Mouse (Mus musculus) intestine, postnatal 0 days (tissue): ENCODE data around the gene Eif4g1. TPM values are rescaled to one million over a fixed set of nuclear protein-coding genes. Genes with fewer than 3 reads are reported as not detected.

Experiments
- ATAC-seq: fragments of 200-750 bp; cut with Nextera tagmentation; 2 replicates; pipeline ENCODE4 v1.8.0; 2017; ENCODE audit warnings: mild to moderate bottlenecking, moderate TSS enrichment, moderate library complexity
- H3K27ac ChIP-seq: fragments of 300-500 bp; sonication (generic); 2 replicates; pipeline ENCODE4 v1.5.1; 2014; ENCODE audit warnings: mild to moderate bottlenecking, low read depth, low read length, moderate library complexity
- H3K27me3 ChIP-seq: fragments of 300-500 bp; sonication (generic); replicated peaks from 2 replicates; pipeline ENCODE4 v1.6.1; 2014; ENCODE audit warnings: low read length, mixed read lengths; ENCODE audit not compliant: control insufficient read depth, insufficient read depth
- H3K36me3 ChIP-seq: fragments of 300-500 bp; sonication (generic); 2 replicates; pipeline ENCODE4 v1.6.1; 2014; ENCODE audit warnings: mild to moderate bottlenecking, moderate library complexity; ENCODE audit not compliant: control insufficient read depth, insufficient read depth
- H3K4me1 ChIP-seq: fragments of 300-500 bp; sonication (generic); replicated peaks from 2 replicates; pipeline ENCODE4 v1.6.1; 2014; ENCODE audit warnings: antibody characterized with exemption, low read length, mixed read lengths; ENCODE audit not compliant: control insufficient read depth, insufficient read depth
- H3K4me2 ChIP-seq: fragments of 300-500 bp; sonication (generic); replicated peaks from 2 replicates; pipeline ENCODE4 v1.6.1; 2014; ENCODE audit warnings: low read depth, mild to moderate bottlenecking, moderate library complexity
- H3K4me3 ChIP-seq: fragments of 300-500 bp; sonication (generic); 2 replicates; pipeline ENCODE4 v1.5.1; 2014; ENCODE audit warnings: low read depth, low read length
- H3K9ac ChIP-seq: fragments of 300-500 bp; sonication (generic); 2 replicates; pipeline ENCODE4 v1.6.1; 2014; ENCODE audit warnings: mild to moderate bottlenecking, low read depth, low read length
- H3K9me3 ChIP-seq: fragments of 300-500 bp; sonication (generic); 2 replicates; pipeline ENCODE4 v1.6.1; 2016; ENCODE audit warnings: mixed run types; ENCODE audit not compliant: control insufficient read depth
- CTCF ChIP-seq: sonication (generic); IDR thresholded peaks from 2 replicates; pipeline ENCODE4 v1.5.1; 2016; ENCODE audit warnings: low read depth, mild to moderate bottlenecking, control low read depth, antibody characterized with exemption, moderate library complexity
- WGBS: fragments of 180-500 bp; shearing (Covaris S2); extraction: QIAGEN DNeasy Blood & Tissue Kit; methylation state at CpG from one replicate; pipeline ENCODE4 v1.1.7; 2014; 5-methylcytosine and 5-hydroxymethylcytosine counted together
- polyA plus RNA-seq: library from polyadenylated mRNA; unstranded; fragments of >200 nt; fragmentation: Nextera tagmentation; extraction: Ambion mirVana; gene quantifications from 2 replicates; pipeline ENCODE4 v1.2.1, GENCODE M21; 2015

Eif4g1 gene
- polyA plus RNA-seq, 1 experiment from 2014 or later: 97.8 TPM

GRCm38 (mm10) chr16:20621991-20622685 lies 46.0 kb upstream of the Eif4g1 start:
- H3K27me3 ChIP-seq: peaks cover 20% of the 10 kb centered on the region
- H3K9ac ChIP-seq: no peak overlapping the region
- TF ChIP-seq CTCF: no peak
- WGBS: under 1% methylated on average over 37 of the region's 37 CpGs
- 0 out of 2 replicates have a peak, but pooled peaks cover 4% of the 10 kb centered on the region for H3K36me3 ChIP-seq
- no peak overlapping the region for H3K27ac ChIP-seq
- peak; percentile 67 for ATAC-seq
- H3K4me1 ChIP-seq: peaks cover 7% of the 10 kb centered on the region
- H3K4me2 ChIP-seq: peak overlapping the region; percentile 99
- peak overlapping the region; percentile 66 for H3K4me3 ChIP-seq
- H3K9me3 ChIP-seq: no peaks in the 10 kb centered on the region

- H3K27me3 ChIP-seq: peaks cover 20% of the 10 kb centered on the region
- no peak overlapping the region for H3K9ac ChIP-seq
- 52% methylated on average over 2 of the region's 2 CpGs for WGBS
- no peak overlapping the region for H3K27ac ChIP-seq
- H3K4me2 ChIP-seq: no peak overlapping the region
- TF ChIP-seq CTCF: no peak
- no peak overlapping the region for H3K4me3 ChIP-seq
- no peak for ATAC-seq
- 0 out of 2 replicates have a peak, but pooled peaks cover 4% of the 10 kb centered on the region for H3K36me3 ChIP-seq
- no peaks in the 10 kb centered on the region for H3K9me3 ChIP-seq
- H3K4me1 ChIP-seq: peaks cover 7% of the 10 kb centered on the region
Observed at GRCm38 (mm10) chr16:20623211-20623610, 44.9 kb upstream of the Eif4g1 start.

GRCm38 (mm10) chr16:20628871-20629391 lies 39.2 kb upstream of the Eif4g1 start:
- no peak for ATAC-seq
- no peak overlapping the region for H3K4me2 ChIP-seq
- no peak for TF ChIP-seq CTCF
- H3K27me3 ChIP-seq: peaks cover 20% of the 10 kb centered on the region; the same call in 1 of the 2 replicates
- H3K9ac ChIP-seq: no peak overlapping the region
- H3K9me3 ChIP-seq: no peaks in the 10 kb centered on the region
- no peaks in the 10 kb centered on the region for H3K36me3 ChIP-seq
- H3K4me1 ChIP-seq: no peaks in the 10 kb centered on the region
- H3K4me3 ChIP-seq: no peak overlapping the region
- no peak overlapping the region for H3K27ac ChIP-seq
- whole genome bisulfite sequencing: 60% methylated on average over 11 of the region's 11 CpGs

GRCm38 (mm10) chr16:20629731-20630634 lies 38.1 kb upstream of the Eif4g1 start, which contains the start of gene Ece2:
Gene Ece2 (plus strand): TSS chr16:20629828.
- Histone ChIP-seq H3K9ac (peak within 1 kb of the TSS; percentile 48), H3K4me1 (no peaks in the 10 kb centered on the region), H3K27ac (no peak within 1 kb of the TSS), H3K27me3 (peaks cover 20% of the 10 kb centered on the region; the same call in 1 of the 2 replicates), H3K36me3 (no peaks in the 10 kb centered on the region), H3K4me2 (peak within 1 kb of the TSS; percentile 82), H3K4me3 (peak within 1 kb of the TSS; percentile 44), H3K9me3 (no peaks in the 10 kb centered on the region)
- ATAC-seq: no peak
- TF ChIP-seq CTCF: no peak
- 9% methylated on average over 54 of the region's 54 CpGs for WGBS

GRCm38 (mm10) chr16:20637410-20637809 lies 30.7 kb upstream of the Eif4g1 start:
- no peak for ATAC-seq
- Histone ChIP-seq H3K9ac (no peak overlapping the region), H3K4me3 (no peak overlapping the region), H3K27me3 (no peaks in the 10 kb centered on the region), H3K4me2 (no peak overlapping the region), H3K36me3 (no peaks in the 10 kb centered on the region), H3K4me1 (no peaks in the 10 kb centered on the region), H3K27ac (no peak overlapping the region), H3K9me3 (no peaks in the 10 kb centered on the region)
- 72% methylated on average over 8 of the region's 8 CpGs for WGBS
- TF ChIP-seq CTCF: no peak

GRCm38 (mm10) chr16:20638367-20638766 lies 29.7 kb upstream of the Eif4g1 start:
- 79% methylated on average over 8 of the region's 8 CpGs for WGBS
- H3K4me1 ChIP-seq: no peaks in the 10 kb centered on the region
- no peak overlapping the region for H3K9ac ChIP-seq
- ATAC-seq: no peak
- no peaks in the 10 kb centered on the region for H3K36me3 ChIP-seq
- no peaks in the 10 kb centered on the region for H3K9me3 ChIP-seq
- H3K27me3 ChIP-seq: no peaks in the 10 kb centered on the region
- H3K4me2 ChIP-seq: no peak overlapping the region
- H3K27ac ChIP-seq: no peak overlapping the region
- H3K4me3 ChIP-seq: no peak overlapping the region
- TF ChIP-seq CTCF: no peak
